Mouse (Mus musculus): ENCODE measurements around the gene Tlcd1. TPM values are rescaled to one million over a fixed set of nuclear protein-coding genes. Genes with fewer than 3 reads are reported as not detected.
"Not testable (repeated sequence)": the region's sequence is repeated elsewhere in the genome, so short reads cannot be mapped to it uniquely, and the experiment has no call there.

The Tlcd1 gene
- total RNA-seq, 1 experiment = 78.6 TPM

DNA sequence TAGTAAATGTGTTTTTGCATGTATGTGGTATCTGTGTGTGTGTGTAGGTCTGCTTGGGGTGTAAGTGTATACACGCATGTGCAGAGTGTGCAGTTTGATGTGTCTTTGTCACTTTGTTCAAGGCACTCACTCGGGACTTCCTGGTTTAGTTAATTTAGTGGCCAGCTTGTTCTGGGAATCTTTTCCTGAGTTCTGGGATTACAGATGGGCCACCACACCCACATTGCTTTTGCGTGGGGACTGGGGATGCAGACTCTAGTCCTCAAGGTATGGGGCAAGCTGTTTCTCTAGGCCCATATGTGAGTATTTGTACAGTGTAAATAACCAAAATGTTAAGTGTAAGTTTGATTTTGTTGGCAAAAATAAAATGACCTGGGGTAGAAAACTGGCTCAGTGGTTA is 42.2 kb upstream of the Tlcd1 start:
- H3K4me1 ChIP-seq (ENCODE audit: control insufficient read depth in 2 of 2, insufficient read depth in 2 of 2, low read length in 2 of 2, poor library complexity in 1 of 2) = peaks cover 10% of the 10 kb centered on the region in 2 experiments
- H3K36me3 ChIP-seq (ENCODE audit: control insufficient read depth, insufficient read depth, low read length, poor library complexity, severe bottlenecking) = no peaks in the 10 kb centered on the region; the same call in 1 of the 2 replicates
- 0 out of 2 replicates have a peak overlapping the region, but pooled peaks have one; percentile 33 for H3K9ac ChIP-seq (ENCODE audit: insufficient read depth, low read depth, low read length, poor library complexity, severe bottlenecking)
- no peaks in the 10 kb centered on the region for H3K9me3 ChIP-seq (ENCODE audit: control insufficient read depth, insufficient read depth, low read depth, low read length)
- H3K4me3 ChIP-seq (ENCODE audit: insufficient read depth in 1 of 2, low read depth in 1 of 2, low read length in 2 of 2, poor library complexity in 1 of 2, severe bottlenecking in 1 of 2) = no peak overlapping the region
- no peak overlapping the region for H3K27ac ChIP-seq (ENCODE audit: insufficient read depth, low read depth, low read length, poor library complexity, severe bottlenecking)
- DNase-seq (ENCODE audit: low read depth, low spot score) = no peak
- no peak for TF ChIP-seq ZNF384 (IDR thresholded peaks at IDR 0.05; ENCODE audit: low read depth, low read length)
- TF ChIP-seq ZC3H11A (IDR thresholded peaks at IDR 0.05; ENCODE audit: borderline replicate concordance, low read depth, low read length) = no peak
- TF ChIP-seq MAFK (IDR thresholded peaks at IDR 0.05; ENCODE audit: insufficient read depth, low read depth, low read length) = no peak
- no peak for TF ChIP-seq CHD2 (IDR thresholded peaks at IDR 0.05; ENCODE audit: low read depth, low read length)
- TF ChIP-seq HCFC1 (IDR thresholded peaks at IDR 0.05; ENCODE audit: borderline replicate concordance, insufficient read depth, low read length) = no peak
- in situ Hi-C loops (cut with MboI; ENCODE audit: low sequenced_read_pairs in 2 of 2, unreplicated experiment in 2 of 2) = no loop called here

DNA sequence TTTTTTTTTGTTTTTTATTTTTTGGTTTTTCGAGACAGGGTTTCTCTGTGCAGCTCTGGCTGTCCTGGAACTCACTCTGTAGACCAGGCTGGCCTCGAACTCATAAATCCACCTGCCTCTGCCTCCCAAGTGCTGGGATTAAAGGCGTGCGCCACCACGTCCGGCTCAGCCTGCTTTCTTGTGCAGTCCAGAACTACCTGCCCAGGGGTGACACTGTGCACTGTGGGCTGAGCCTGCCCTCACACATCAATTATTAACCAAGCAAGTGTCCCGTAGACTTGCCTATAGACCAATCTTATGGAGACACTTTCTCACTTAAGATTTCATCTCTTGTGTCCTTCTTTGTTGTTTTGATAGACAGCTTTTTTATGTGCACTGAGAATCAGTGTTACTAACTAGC is 41.2 kb upstream of the Tlcd1 start:
- H3K36me3 ChIP-seq (ENCODE audit: control insufficient read depth, insufficient read depth, low read length, poor library complexity, severe bottlenecking); H3K27ac ChIP-seq (ENCODE audit: insufficient read depth, low read depth, low read length, poor library complexity, severe bottlenecking); H3K4me3 ChIP-seq (ENCODE audit: insufficient read depth in 1 of 2, low read depth in 1 of 2, low read length in 2 of 2, poor library complexity in 1 of 2, severe bottlenecking in 1 of 2); H3K9me3 ChIP-seq (ENCODE audit: control insufficient read depth, insufficient read depth, low read depth, low read length); DNase-seq (ENCODE audit: low read depth, low spot score); in situ Hi-C loops (cut with MboI; ENCODE audit: low sequenced_read_pairs in 2 of 2, unreplicated experiment in 2 of 2); H3K9ac ChIP-seq (ENCODE audit: insufficient read depth, low read depth, low read length, poor library complexity, severe bottlenecking); H3K4me1 ChIP-seq (ENCODE audit: control insufficient read depth in 2 of 2, insufficient read depth in 2 of 2, low read length in 2 of 2, poor library complexity in 1 of 2): not testable (repeated sequence)

GRCm38 (mm10) chr11:78136132-78136531 is 40.4 kb upstream of the Tlcd1 start:
- H3K9ac ChIP-seq (ENCODE audit: insufficient read depth, low read depth, low read length, poor library complexity, severe bottlenecking) = no peak overlapping the region
- DNase-seq (ENCODE audit: low read depth, low spot score) = no peak
- no peak for TF ChIP-seq MAFK (IDR thresholded peaks at IDR 0.05; ENCODE audit: insufficient read depth, low read depth, low read length)
- no peak for TF ChIP-seq CHD2 (IDR thresholded peaks at IDR 0.05; ENCODE audit: low read depth, low read length)
- TF ChIP-seq HCFC1 (IDR thresholded peaks at IDR 0.05; ENCODE audit: borderline replicate concordance, insufficient read depth, low read length) = no peak
- TF ChIP-seq ZNF384 (IDR thresholded peaks at IDR 0.05; ENCODE audit: low read depth, low read length) = no peak
- no peak for TF ChIP-seq ZC3H11A (IDR thresholded peaks at IDR 0.05; ENCODE audit: borderline replicate concordance, low read depth, low read length)
- no peaks in the 10 kb centered on the region for H3K9me3 ChIP-seq (ENCODE audit: control insufficient read depth, insufficient read depth, low read depth, low read length)
- no peak overlapping the region for H3K4me3 ChIP-seq (ENCODE audit: insufficient read depth in 1 of 2, low read depth in 1 of 2, low read length in 2 of 2, poor library complexity in 1 of 2, severe bottlenecking in 1 of 2)
- no peaks in the 10 kb centered on the region; the same call in 1 of the 2 replicates for H3K36me3 ChIP-seq (ENCODE audit: control insufficient read depth, insufficient read depth, low read length, poor library complexity, severe bottlenecking)
- in situ Hi-C loops (cut with MboI; ENCODE audit: low sequenced_read_pairs in 2 of 2, unreplicated experiment in 2 of 2) = no loop called here
- peaks cover 8 to 10% of the 10 kb centered on the region in 2 experiments for H3K4me1 ChIP-seq (ENCODE audit: control insufficient read depth in 2 of 2, insufficient read depth in 2 of 2, low read length in 2 of 2, poor library complexity in 1 of 2)
- H3K27ac ChIP-seq (ENCODE audit: insufficient read depth, low read depth, low read length, poor library complexity, severe bottlenecking) = no peak overlapping the region

- no peak overlapping the region for H3K9ac ChIP-seq (ENCODE audit: insufficient read depth, low read depth, low read length, poor library complexity, severe bottlenecking)
- TF ChIP-seq ZC3H11A (IDR thresholded peaks at IDR 0.05; ENCODE audit: borderline replicate concordance, low read depth, low read length) = no peak
- TF ChIP-seq HCFC1 (IDR thresholded peaks at IDR 0.05; ENCODE audit: borderline replicate concordance, insufficient read depth, low read length) = no peak
- TF ChIP-seq ZNF384 (IDR thresholded peaks at IDR 0.05; ENCODE audit: low read depth, low read length) = no peak
- TF ChIP-seq MAFK (IDR thresholded peaks at IDR 0.05; ENCODE audit: insufficient read depth, low read depth, low read length) = no peak
- TF ChIP-seq CHD2 (IDR thresholded peaks at IDR 0.05; ENCODE audit: low read depth, low read length) = no peak
- no peak overlapping the region for H3K4me3 ChIP-seq (ENCODE audit: insufficient read depth in 1 of 2, low read depth in 1 of 2, low read length in 2 of 2, poor library complexity in 1 of 2, severe bottlenecking in 1 of 2)
- no peaks in the 10 kb centered on the region for H3K9me3 ChIP-seq (ENCODE audit: control insufficient read depth, insufficient read depth, low read depth, low read length)
- DNase-seq (ENCODE audit: low read depth, low spot score) = no peak
- H3K36me3 ChIP-seq (ENCODE audit: control insufficient read depth, insufficient read depth, low read length, poor library complexity, severe bottlenecking) = peaks cover 4% of the 10 kb centered on the region; the same call in 1 of the 2 replicates
- peaks cover 8 to 10% of the 10 kb centered on the region in 2 experiments for H3K4me1 ChIP-seq (ENCODE audit: control insufficient read depth in 2 of 2, insufficient read depth in 2 of 2, low read length in 2 of 2, poor library complexity in 1 of 2)
- no peak overlapping the region for H3K27ac ChIP-seq (ENCODE audit: insufficient read depth, low read depth, low read length, poor library complexity, severe bottlenecking)
- in situ Hi-C loops (cut with MboI; ENCODE audit: low sequenced_read_pairs in 2 of 2, unreplicated experiment in 2 of 2) = no loop called here
Measured at GRCm38 (mm10) chr11:78137584-78137983, 38.9 kb upstream of the Tlcd1 start.

GRCm38 (mm10) chr11:78138023-78138422 is 38.5 kb upstream of the Tlcd1 start:
- TF ChIP-seq ZC3H11A (IDR thresholded peaks at IDR 0.05; ENCODE audit: borderline replicate concordance, low read depth, low read length) = no peak
- TF ChIP-seq ZNF384 (IDR thresholded peaks at IDR 0.05; ENCODE audit: low read depth, low read length) = no peak
- TF ChIP-seq MAFK (IDR thresholded peaks at IDR 0.05; ENCODE audit: insufficient read depth, low read depth, low read length) = no peak
- TF ChIP-seq CHD2 (IDR thresholded peaks at IDR 0.05; ENCODE audit: low read depth, low read length) = no peak
- no peak for TF ChIP-seq HCFC1 (IDR thresholded peaks at IDR 0.05; ENCODE audit: borderline replicate concordance, insufficient read depth, low read length)
- in situ Hi-C loops (cut with MboI; ENCODE audit: low sequenced_read_pairs in 2 of 2, unreplicated experiment in 2 of 2) = no loop called here

More at GRCm38 (mm10) chr11:78138023-78138422, 38.5 kb upstream of the Tlcd1 start:
- Histone ChIP-seq H3K4me1 (ENCODE audit: control insufficient read depth in 2 of 2, insufficient read depth in 2 of 2, low read length in 2 of 2, poor library complexity in 1 of 2) (peaks cover 10% of the 10 kb centered on the region in 2 experiments), H3K36me3 (ENCODE audit: control insufficient read depth, insufficient read depth, low read length, poor library complexity, severe bottlenecking) (peaks cover 6% of the 10 kb centered on the region; the same call in 1 of the 2 replicates), H3K27ac (ENCODE audit: insufficient read depth, low read depth, low read length, poor library complexity, severe bottlenecking) (no peak overlapping the region), H3K9me3 (ENCODE audit: control insufficient read depth, insufficient read depth, low read depth, low read length) (no peaks in the 10 kb centered on the region), H3K9ac (ENCODE audit: insufficient read depth, low read depth, low read length, poor library complexity, severe bottlenecking) (no peak overlapping the region), H3K4me3 (ENCODE audit: insufficient read depth in 1 of 2, low read depth in 1 of 2, low read length in 2 of 2, poor library complexity in 1 of 2, severe bottlenecking in 1 of 2) (no peak overlapping the region)
- no peak for DNase-seq (ENCODE audit: low read depth, low spot score)

All from ES-E14 (cell line).